Mouse (Mus musculus): ENCODE results near the gene Inhba. TPM values are rescaled to one million over a fixed set of nuclear protein-coding genes. Genes with fewer than 3 reads are reported as not detected.

Gene Inhba
- polyA plus RNA-seq (2012; rRNA removed), result 0.20 and 0.28 TPM in 2 replicates

- H3K27me3 ChIP-seq (ENCODE audit: control insufficient read depth, insufficient read depth, low read length), result no peaks in the 10 kb centered on the region; the same call in 1 of the 2 replicates
- no peaks in the 10 kb centered on the region for H3K36me3 ChIP-seq (ENCODE audit: control insufficient read depth, insufficient read depth, low read length)
- H3K4me1 ChIP-seq (ENCODE audit: control insufficient read depth, insufficient read depth, low read length), result peaks cover 7% of the 10 kb centered on the region
- TF ChIP-seq CTCF (IDR thresholded peaks at IDR 0.05; ENCODE audit: control insufficient read depth, insufficient read depth, insufficient replicate concordance, low read depth, low read length) (no peak), POLR2A (IDR thresholded peaks at IDR 0.05; ENCODE audit: control insufficient read depth, low read depth, low read length) (no peak)
- peak within 1 kb of the TSS; percentile 74 for H3K4me3 ChIP-seq (ENCODE audit: control insufficient read depth, low read depth, low read length)
- H3K27ac ChIP-seq (ENCODE audit: control insufficient read depth, insufficient read depth, low read depth, low read length), result peak within 1 kb of the TSS; percentile 55; the same call in 1 of the 2 replicates
Observed at GRCm38 (mm10) chr13:16011372-16012242, at the start of gene Inhba. Gene Inhba (plus strand): TSS chr13:16011851.

- no peaks in the 10 kb centered on the region for H3K36me3 ChIP-seq (ENCODE audit: control insufficient read depth, insufficient read depth, low read length)
- H3K27ac ChIP-seq (ENCODE audit: control insufficient read depth, insufficient read depth, low read depth, low read length), result no peak overlapping the region
- H3K4me1 ChIP-seq (ENCODE audit: control insufficient read depth, insufficient read depth, low read length), result no peaks in the 10 kb centered on the region
- no peak overlapping the region for H3K4me3 ChIP-seq (ENCODE audit: control insufficient read depth, low read depth, low read length)
- H3K27me3 ChIP-seq (ENCODE audit: control insufficient read depth, insufficient read depth, low read length), result no peaks in the 10 kb centered on the region
- TF ChIP-seq CTCF (IDR thresholded peaks at IDR 0.05; ENCODE audit: control insufficient read depth, insufficient read depth, insufficient replicate concordance, low read depth, low read length), result no peak
- no peak for TF ChIP-seq POLR2A (IDR thresholded peaks at IDR 0.05; ENCODE audit: control insufficient read depth, low read depth, low read length)
Observed at GRCm38 (mm10) chr13:15976584-15976983, 35.1 kb upstream of the Inhba start.

DNA sequence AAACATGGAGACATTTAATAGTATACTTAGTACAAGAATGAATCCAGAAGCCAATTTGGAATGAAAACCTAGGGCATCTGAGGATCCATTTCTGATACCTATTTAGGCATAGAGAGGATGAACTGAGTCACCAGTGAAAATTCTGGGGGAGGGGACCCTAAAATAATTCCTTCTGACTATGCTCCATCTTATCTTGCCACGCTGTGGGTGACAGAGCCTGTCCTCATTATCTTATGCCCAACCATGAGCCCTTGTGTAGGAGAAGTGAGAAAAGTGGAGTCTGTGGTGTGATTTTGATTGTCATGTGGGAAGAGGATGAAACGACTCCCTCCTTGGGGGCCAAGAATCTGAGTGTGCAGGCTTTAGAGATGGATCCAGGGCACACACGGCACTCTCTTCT lies 32.1 kb upstream of the Inhba start:
- Histone ChIP-seq H3K27ac (ENCODE audit: control insufficient read depth, insufficient read depth, low read depth, low read length) (no peak overlapping the region), H3K4me3 (ENCODE audit: control insufficient read depth, low read depth, low read length) (no peak overlapping the region), H3K27me3 (ENCODE audit: control insufficient read depth, insufficient read depth, low read length) (no peaks in the 10 kb centered on the region), H3K36me3 (ENCODE audit: control insufficient read depth, insufficient read depth, low read length) (no peaks in the 10 kb centered on the region), H3K4me1 (ENCODE audit: control insufficient read depth, insufficient read depth, low read length) (no peaks in the 10 kb centered on the region)
- TF ChIP-seq CTCF (IDR thresholded peaks at IDR 0.05; ENCODE audit: control insufficient read depth, insufficient read depth, insufficient replicate concordance, low read depth, low read length), result no peak
- no peak for TF ChIP-seq POLR2A (IDR thresholded peaks at IDR 0.05; ENCODE audit: control insufficient read depth, low read depth, low read length)

- H3K36me3 ChIP-seq (ENCODE audit: control insufficient read depth, insufficient read depth, low read length), result no peaks in the 10 kb centered on the region
- no peak overlapping the region for H3K4me3 ChIP-seq (ENCODE audit: control insufficient read depth, low read depth, low read length)
- no peaks in the 10 kb centered on the region for H3K4me1 ChIP-seq (ENCODE audit: control insufficient read depth, insufficient read depth, low read length)
- H3K27me3 ChIP-seq (ENCODE audit: control insufficient read depth, insufficient read depth, low read length), result no peaks in the 10 kb centered on the region
- H3K27ac ChIP-seq (ENCODE audit: control insufficient read depth, insufficient read depth, low read depth, low read length), result no peak overlapping the region
- TF ChIP-seq CTCF (IDR thresholded peaks at IDR 0.05; ENCODE audit: control insufficient read depth, insufficient read depth, insufficient replicate concordance, low read depth, low read length), result no peak
- TF ChIP-seq POLR2A (IDR thresholded peaks at IDR 0.05; ENCODE audit: control insufficient read depth, low read depth, low read length), result no peak
Observed at GRCm38 (mm10) chr13:15982041-15982440, 29.6 kb upstream of the Inhba start.

- Histone ChIP-seq H3K4me3 (ENCODE audit: control insufficient read depth, low read depth, low read length) (no peak overlapping the region), H3K4me1 (ENCODE audit: control insufficient read depth, insufficient read depth, low read length) (no peaks in the 10 kb centered on the region), H3K27me3 (ENCODE audit: control insufficient read depth, insufficient read depth, low read length) (no peaks in the 10 kb centered on the region), H3K36me3 (ENCODE audit: control insufficient read depth, insufficient read depth, low read length) (no peaks in the 10 kb centered on the region), H3K27ac (ENCODE audit: control insufficient read depth, insufficient read depth, low read depth, low read length) (no peak overlapping the region)
- TF ChIP-seq POLR2A (IDR thresholded peaks at IDR 0.05; ENCODE audit: control insufficient read depth, low read depth, low read length) (no peak), CTCF (IDR thresholded peaks at IDR 0.05; ENCODE audit: control insufficient read depth, insufficient read depth, insufficient replicate concordance, low read depth, low read length) (no peak)
Observed at GRCm38 (mm10) chr13:15985761-15986160, 25.9 kb upstream of the Inhba start.

DNA sequence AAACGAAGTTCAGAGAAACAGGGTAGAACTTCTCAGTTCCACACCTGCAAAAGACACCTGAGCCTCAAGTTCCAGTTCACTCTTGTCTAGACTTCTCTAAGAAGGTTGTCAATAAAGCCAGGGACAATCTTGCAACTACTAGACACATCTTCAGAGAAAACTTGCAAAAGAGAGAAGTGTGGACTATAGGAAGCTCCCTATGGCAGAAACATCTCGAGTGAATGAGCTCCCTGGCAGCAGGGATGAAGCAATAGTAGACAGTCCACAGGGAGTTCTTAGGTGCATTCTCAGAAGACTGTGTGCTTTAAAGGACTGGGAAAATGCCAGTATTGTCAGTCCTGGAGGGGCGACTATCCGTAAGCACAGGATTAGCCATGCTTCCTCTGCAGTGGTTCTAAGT lies 25.5 kb upstream of the Inhba start:
- Histone ChIP-seq H3K27ac (ENCODE audit: control insufficient read depth, insufficient read depth, low read depth, low read length) (no peak overlapping the region), H3K4me3 (ENCODE audit: control insufficient read depth, low read depth, low read length) (no peak overlapping the region), H3K4me1 (ENCODE audit: control insufficient read depth, insufficient read depth, low read length) (no peaks in the 10 kb centered on the region), H3K27me3 (ENCODE audit: control insufficient read depth, insufficient read depth, low read length) (no peaks in the 10 kb centered on the region), H3K36me3 (ENCODE audit: control insufficient read depth, insufficient read depth, low read length) (no peaks in the 10 kb centered on the region)
- no peak for TF ChIP-seq CTCF (IDR thresholded peaks at IDR 0.05; ENCODE audit: control insufficient read depth, insufficient read depth, insufficient replicate concordance, low read depth, low read length)
- TF ChIP-seq POLR2A (IDR thresholded peaks at IDR 0.05; ENCODE audit: control insufficient read depth, low read depth, low read length), result no peak

- no peak overlapping the region for H3K4me3 ChIP-seq (ENCODE audit: control insufficient read depth, low read depth, low read length)
- no peaks in the 10 kb centered on the region for H3K36me3 ChIP-seq (ENCODE audit: control insufficient read depth, insufficient read depth, low read length)
- TF ChIP-seq CTCF (IDR thresholded peaks at IDR 0.05; ENCODE audit: control insufficient read depth, insufficient read depth, insufficient replicate concordance, low read depth, low read length), result no peak
- TF ChIP-seq POLR2A (IDR thresholded peaks at IDR 0.05; ENCODE audit: control insufficient read depth, low read depth, low read length), result no peak
- H3K4me1 ChIP-seq (ENCODE audit: control insufficient read depth, insufficient read depth, low read length), result no peaks in the 10 kb centered on the region
- H3K27me3 ChIP-seq (ENCODE audit: control insufficient read depth, insufficient read depth, low read length), result no peaks in the 10 kb centered on the region
- H3K27ac ChIP-seq (ENCODE audit: control insufficient read depth, insufficient read depth, low read depth, low read length), result no peak overlapping the region
Observed at GRCm38 (mm10) chr13:15995314-15995713, 16.3 kb upstream of the Inhba start.

Measured in testis, adult 2 months (tissue).